Mouse (Mus musculus): ENCODE measurements around the gene Cnot6l. TPM values are rescaled to one million over a fixed set of nuclear protein-coding genes. Genes with fewer than 3 reads are reported as not detected.

Cnot6l gene
- polyA plus RNA-seq, 1 experiment from 2014 or later, result 12.0 TPM

GRCm38 (mm10) chr5:96166761-96167160 lies 2.8 kb upstream of the Cnot6l start:
- H3K4me1 ChIP-seq (ENCODE audit: control insufficient read depth, insufficient read depth, low read length), result no peaks in the 10 kb centered on the region
- H3K27ac ChIP-seq (ENCODE audit: low read depth, low read length), result no peak overlapping the region
- WGBS, result 72% methylated on average over 2 of the region's 2 CpGs
- ATAC-seq (ENCODE audit: insufficient read depth, low FRiP score, low TSS enrichment) (no peak), DNase-seq (ENCODE audit: low spot score) (no peak)
- H3K9me3 ChIP-seq (ENCODE audit: control insufficient read depth, low read length), result no peaks in the 10 kb centered on the region
- H3K4me3 ChIP-seq (ENCODE audit: low read depth, low read length), result no peak overlapping the region
- no peaks in the 10 kb centered on the region for H3K27me3 ChIP-seq (ENCODE audit: control insufficient read depth, insufficient read depth, low read length)
- no peak overlapping the region for H3K9ac ChIP-seq (ENCODE audit: low read length)
- H3K4me2 ChIP-seq (ENCODE audit: low read depth), result no peak overlapping the region
- no peaks in the 10 kb centered on the region for H3K36me3 ChIP-seq (ENCODE audit: control insufficient read depth, insufficient read depth, low read length)

- Histone ChIP-seq H3K4me3 (ENCODE audit: low read depth, low read length) (peak overlapping the region; percentile 98), H3K27ac (ENCODE audit: low read depth, low read length) (no peak overlapping the region), H3K9ac (ENCODE audit: low read length) (peak overlapping the region; percentile 96), H3K4me1 (ENCODE audit: control insufficient read depth, insufficient read depth, low read length) (peaks cover 8% of the 10 kb centered on the region), H3K36me3 (ENCODE audit: control insufficient read depth, insufficient read depth, low read length) (no peaks in the 10 kb centered on the region), H3K27me3 (ENCODE audit: control insufficient read depth, insufficient read depth, low read length) (no peaks in the 10 kb centered on the region), H3K4me2 (ENCODE audit: low read depth) (peak overlapping the region; percentile 78), H3K9me3 (ENCODE audit: control insufficient read depth, low read length) (no peaks in the 10 kb centered on the region)
- 0% methylated on average over 1 of the region's 1 CpGs for WGBS
- no peak for ATAC-seq (ENCODE audit: insufficient read depth, low FRiP score, low TSS enrichment)
- DNase-seq (ENCODE audit: low spot score), result no peak
Measured at GRCm38 (mm10) chr5:96163396-96164020, 463 bp downstream of the Cnot6l start.

GRCm38 (mm10) chr5:96162399-96163331 lies 1.3 kb downstream of the Cnot6l start:
- H3K4me1 ChIP-seq (ENCODE audit: control insufficient read depth, insufficient read depth, low read length), result peaks cover 8% of the 10 kb centered on the region
- H3K4me2 ChIP-seq (ENCODE audit: low read depth), result peak overlapping the region; percentile 78
- DNase-seq (ENCODE audit: low spot score) (peak; percentile 93), ATAC-seq (ENCODE audit: insufficient read depth, low FRiP score, low TSS enrichment) (peak; percentile 86)
- H3K4me3 ChIP-seq (ENCODE audit: low read depth, low read length), result peak overlapping the region; percentile 98
- H3K36me3 ChIP-seq (ENCODE audit: control insufficient read depth, insufficient read depth, low read length), result no peaks in the 10 kb centered on the region
- H3K27me3 ChIP-seq (ENCODE audit: control insufficient read depth, insufficient read depth, low read length), result no peaks in the 10 kb centered on the region
- WGBS, result under 1% methylated on average over 54 of the region's 56 CpGs
- peak overlapping the region; percentile 96 for H3K9ac ChIP-seq (ENCODE audit: low read length)
- H3K27ac ChIP-seq (ENCODE audit: low read depth, low read length), result peak overlapping the region; percentile 97
- no peaks in the 10 kb centered on the region for H3K9me3 ChIP-seq (ENCODE audit: control insufficient read depth, low read length)

GRCm38 (mm10) chr5:96161578-96162398 lies 2.2 kb downstream of the Cnot6l start:
- Histone ChIP-seq H3K36me3 (ENCODE audit: control insufficient read depth, insufficient read depth, low read length) (no peaks in the 10 kb centered on the region), H3K4me2 (ENCODE audit: low read depth) (peak overlapping the region; percentile 78), H3K4me3 (ENCODE audit: low read depth, low read length) (peak overlapping the region; percentile 98), H3K9me3 (ENCODE audit: control insufficient read depth, low read length) (no peaks in the 10 kb centered on the region), H3K4me1 (ENCODE audit: control insufficient read depth, insufficient read depth, low read length) (peaks cover 8% of the 10 kb centered on the region), H3K9ac (ENCODE audit: low read length) (peak overlapping the region; percentile 96), H3K27me3 (ENCODE audit: control insufficient read depth, insufficient read depth, low read length) (no peaks in the 10 kb centered on the region), H3K27ac (ENCODE audit: low read depth, low read length) (peak overlapping the region; percentile 97)
- ATAC-seq (ENCODE audit: insufficient read depth, low FRiP score, low TSS enrichment) (peak; percentile 68), DNase-seq (ENCODE audit: low spot score) (peak; percentile 65)
- under 1% methylated on average over 65 of the region's 114 CpGs for WGBS

GRCm38 (mm10) chr5:96161263-96161577 lies 2.8 kb downstream of the Cnot6l start:
- Histone ChIP-seq H3K36me3 (ENCODE audit: control insufficient read depth, insufficient read depth, low read length) (no peaks in the 10 kb centered on the region), H3K9ac (ENCODE audit: low read length) (peak overlapping the region; percentile 96), H3K9me3 (ENCODE audit: control insufficient read depth, low read length) (no peaks in the 10 kb centered on the region), H3K4me3 (ENCODE audit: low read depth, low read length) (peak overlapping the region; percentile 98), H3K4me2 (ENCODE audit: low read depth) (peak overlapping the region; percentile 78), H3K27me3 (ENCODE audit: control insufficient read depth, insufficient read depth, low read length) (no peaks in the 10 kb centered on the region), H3K27ac (ENCODE audit: low read depth, low read length) (peak overlapping the region; percentile 97), H3K4me1 (ENCODE audit: control insufficient read depth, insufficient read depth, low read length) (peaks cover 8% of the 10 kb centered on the region)
- DNase-seq (ENCODE audit: low spot score), result no peak
- peak; percentile 10; the same call in 1 of the 2 replicates for ATAC-seq (ENCODE audit: insufficient read depth, low FRiP score, low TSS enrichment)
- under 1% methylated on average over 45 of the region's 45 CpGs for WGBS

GRCm38 (mm10) chr5:96160467-96161262 lies 3.3 kb downstream of the Cnot6l start:
- H3K9me3 ChIP-seq (ENCODE audit: control insufficient read depth, low read length), result no peaks in the 10 kb centered on the region
- peak; percentile 32 for DNase-seq (ENCODE audit: low spot score)
- H3K27ac ChIP-seq (ENCODE audit: low read depth, low read length), result peak overlapping the region; percentile 97
- H3K4me3 ChIP-seq (ENCODE audit: low read depth, low read length), result peak overlapping the region; percentile 98
- peak overlapping the region; percentile 96 for H3K9ac ChIP-seq (ENCODE audit: low read length)
- no peaks in the 10 kb centered on the region for H3K36me3 ChIP-seq (ENCODE audit: control insufficient read depth, insufficient read depth, low read length)
- peak overlapping the region; percentile 78 for H3K4me2 ChIP-seq (ENCODE audit: low read depth)
- ATAC-seq (ENCODE audit: insufficient read depth, low FRiP score, low TSS enrichment), result 0 out of 2 replicates have a peak, but pooled peaks have one; percentile 8
- under 1% methylated on average over 50 of the region's 50 CpGs for WGBS
- peaks cover 8% of the 10 kb centered on the region for H3K4me1 ChIP-seq (ENCODE audit: control insufficient read depth, insufficient read depth, low read length)
- H3K27me3 ChIP-seq (ENCODE audit: control insufficient read depth, insufficient read depth, low read length), result no peaks in the 10 kb centered on the region

GRCm38 (mm10) chr5:96142351-96142750 lies 21.6 kb downstream of the Cnot6l start:
- H3K4me1 ChIP-seq (ENCODE audit: control insufficient read depth, insufficient read depth, low read length), result no peaks in the 10 kb centered on the region
- H3K9me3 ChIP-seq (ENCODE audit: control insufficient read depth, low read length), result no peaks in the 10 kb centered on the region
- H3K36me3 ChIP-seq (ENCODE audit: control insufficient read depth, insufficient read depth, low read length), result no peaks in the 10 kb centered on the region
- 88% methylated on average over 2 of the region's 2 CpGs for WGBS
- DNase-seq (ENCODE audit: low spot score) (no peak), ATAC-seq (ENCODE audit: insufficient read depth, low FRiP score, low TSS enrichment) (no peak)
- no peak overlapping the region for H3K27ac ChIP-seq (ENCODE audit: low read depth, low read length)
- H3K4me2 ChIP-seq (ENCODE audit: low read depth), result no peak overlapping the region
- no peaks in the 10 kb centered on the region for H3K27me3 ChIP-seq (ENCODE audit: control insufficient read depth, insufficient read depth, low read length)
- H3K9ac ChIP-seq (ENCODE audit: low read length), result no peak overlapping the region
- H3K4me3 ChIP-seq (ENCODE audit: low read depth, low read length), result no peak overlapping the region

- Histone ChIP-seq H3K9me3 (ENCODE audit: control insufficient read depth, low read length) (no peaks in the 10 kb centered on the region), H3K4me2 (ENCODE audit: low read depth) (no peak overlapping the region), H3K27ac (ENCODE audit: low read depth, low read length) (no peak overlapping the region), H3K4me1 (ENCODE audit: control insufficient read depth, insufficient read depth, low read length) (no peaks in the 10 kb centered on the region), H3K4me3 (ENCODE audit: low read depth, low read length) (no peak overlapping the region), H3K9ac (ENCODE audit: low read length) (no peak overlapping the region), H3K36me3 (ENCODE audit: control insufficient read depth, insufficient read depth, low read length) (no peaks in the 10 kb centered on the region), H3K27me3 (ENCODE audit: control insufficient read depth, insufficient read depth, low read length) (no peaks in the 10 kb centered on the region)
- ATAC-seq (ENCODE audit: insufficient read depth, low FRiP score, low TSS enrichment) (no peak), DNase-seq (ENCODE audit: low spot score) (no peak)
- 92% methylated on average over 2 of the region's 2 CpGs for WGBS
Measured at GRCm38 (mm10) chr5:96130683-96131082, 33.3 kb downstream of the Cnot6l start.
